Mouse (Mus musculus): ENCODE measurements around the gene Tulp2. TPM values are rescaled to one million over a fixed set of nuclear protein-coding genes. Genes with fewer than 3 reads are reported as not detected.

Tulp2 gene
- total RNA-seq, 2 experiments from 2014 or later = 0.23 TPM; not detected in 1

Small RNAs within 50 kb of the gene (microRNA-seq; reads per million reads assigned to microRNA genes)
- gene Gm22133 = 0 reads per million in 2 experiments

Other genes starting within 250 kb of the Tulp2 start
- gene Cd37, start 242.8 kb upstream of the Tulp2 start, total RNA-seq (2021) = 1 to 10 TPM; 4.6 to 5.0 TPM
- 1 to 10 TPM; 1.0 to 1.2 TPM for gene Slc6a16, start 240.8 kb upstream of the Tulp2 start, total RNA-seq (2021)
- gene Slc6a21, start 204.4 kb upstream of the Tulp2 start, total RNA-seq (2021) = not detected
- gene Trpm4, start 148.1 kb upstream of the Tulp2 start, total RNA-seq (2021) = 10 to 100 TPM; 19.6 to 20.9 TPM
- gene Hrc, start 146.6 kb upstream of the Tulp2 start, total RNA-seq (2021) = under 1 TPM; 0.85 to 0.96 TPM
- 100 to 1,000 TPM; 124 to 128 TPM for gene Ppfia3, start 114.9 kb upstream of the Tulp2 start, total RNA-seq (2021)
- 100 to 1,000 TPM; 137 to 163 TPM for gene Lin7b, start 111.3 kb upstream of the Tulp2 start, total RNA-seq (2021)
- 100 to 1,000 TPM; 393 to 440 TPM for gene Snrnp70, start 86.1 kb upstream of the Tulp2 start, total RNA-seq (2021)
- not detected for gene Kcna7, start 76.2 kb upstream of the Tulp2 start, total RNA-seq (2021)
- gene Ntf5, start 68.2 kb upstream of the Tulp2 start, total RNA-seq (2021) = under 1 TPM; 0.18 to 0.22 TPM
- gene Lhb, start 61.1 kb upstream of the Tulp2 start, total RNA-seq (2021) = under 1 TPM in 1 of 2 experiments, not detected in 1; 0.75 TPM
- 10 to 100 TPM; 18.9 to 20.9 TPM for gene Gys1, start 47.0 kb upstream of the Tulp2 start, total RNA-seq (2021)
- 10 to 100 TPM; 44.5 to 44.9 TPM for gene Ruvbl2, start 43.8 kb upstream of the Tulp2 start, total RNA-seq (2021)
- gene Ftl1, start 22.0 kb upstream of the Tulp2 start, total RNA-seq (2021) = 100 to 1,000 TPM; 429 to 433 TPM
- gene Bax, start 15.0 kb upstream of the Tulp2 start, total RNA-seq (2021) = 100 to 1,000 TPM; 103 to 123 TPM
- 1 to 10 TPM; 1.2 to 1.4 TPM for gene Gm45808, start 4.9 kb downstream of the Tulp2 start, total RNA-seq (2021)
- 1 to 10 TPM; 2.0 to 2.6 TPM for gene Dhdh, start 6.9 kb downstream of the Tulp2 start, total RNA-seq (2021)
- 100 to 1,000 TPM; 107 to 117 TPM for gene Nucb1, start 28.5 kb downstream of the Tulp2 start, total RNA-seq (2021)
- 10 to 100 TPM; 23.6 to 29.3 TPM for gene Ppp1r15a, start 44.4 kb downstream of the Tulp2 start, total RNA-seq (2021)
- gene Plekha4, start 44.5 kb downstream of the Tulp2 start, total RNA-seq (2021) = under 1 TPM; 0.80 to 0.94 TPM
- gene Hsd17b14, start 73.0 kb downstream of the Tulp2 start, total RNA-seq (2021) = not detected
- gene Bcat2, start 88.3 kb downstream of the Tulp2 start, total RNA-seq (2021) = 10 to 100 TPM; 20.8 to 22.9 TPM
- gene Fgf21, start 133.6 kb downstream of the Tulp2 start, total RNA-seq (2021) = not detected
- under 1 TPM; 0.20 to 0.71 TPM for gene Fut1, start 135.4 kb downstream of the Tulp2 start, total RNA-seq (2021)
- gene Izumo1, start 139.9 kb downstream of the Tulp2 start, total RNA-seq (2021) = not detected
- 10 to 100 TPM; 13.9 to 14.5 TPM for gene Rasip1, start 145.6 kb downstream of the Tulp2 start, total RNA-seq (2021)
- gene Mamstr, start 158.1 kb downstream of the Tulp2 start, total RNA-seq (2021) = 1 to 10 TPM; 1.7 TPM
- under 1 TPM in 1 of 2 experiments, not detected in 1; 0.22 TPM for gene Fut2, start 184.5 kb downstream of the Tulp2 start, total RNA-seq (2021)
- gene Ntn5, start 202.1 kb downstream of the Tulp2 start, total RNA-seq (2021) = 1 to 10 TPM in 1 of 2 experiments, under 1 TPM in 1; 0.75 to 1.0 TPM
- gene Sec1, start 212.5 kb downstream of the Tulp2 start, total RNA-seq (2021) = under 1 TPM; 0.14 to 0.18 TPM
- gene Car11, start 218.0 kb downstream of the Tulp2 start, total RNA-seq (2021) = 100 to 1,000 TPM; 121 to 131 TPM
- 10 to 100 TPM; 37.1 to 43.4 TPM for gene Dbp, start 223.2 kb downstream of the Tulp2 start, total RNA-seq (2021)
- 100 to 1,000 TPM; 497 to 584 TPM for gene Rpl18, start 233.6 kb downstream of the Tulp2 start, total RNA-seq (2021)
- gene Sphk2, start 236.1 kb downstream of the Tulp2 start, total RNA-seq (2021) = 10 to 100 TPM; 27.3 to 27.7 TPM
- under 1 TPM; 0.34 to 0.51 TPM for gene Fam83e, start 239.3 kb downstream of the Tulp2 start, total RNA-seq (2021)
- not detected for gene Spaca4, start 243.9 kb downstream of the Tulp2 start, total RNA-seq (2021)

Measured in layer of hippocampus, postnatal 10 days (tissue).